ENCODE assay signal across 11 mouse cellular contexts in the genomic region with DNA sequence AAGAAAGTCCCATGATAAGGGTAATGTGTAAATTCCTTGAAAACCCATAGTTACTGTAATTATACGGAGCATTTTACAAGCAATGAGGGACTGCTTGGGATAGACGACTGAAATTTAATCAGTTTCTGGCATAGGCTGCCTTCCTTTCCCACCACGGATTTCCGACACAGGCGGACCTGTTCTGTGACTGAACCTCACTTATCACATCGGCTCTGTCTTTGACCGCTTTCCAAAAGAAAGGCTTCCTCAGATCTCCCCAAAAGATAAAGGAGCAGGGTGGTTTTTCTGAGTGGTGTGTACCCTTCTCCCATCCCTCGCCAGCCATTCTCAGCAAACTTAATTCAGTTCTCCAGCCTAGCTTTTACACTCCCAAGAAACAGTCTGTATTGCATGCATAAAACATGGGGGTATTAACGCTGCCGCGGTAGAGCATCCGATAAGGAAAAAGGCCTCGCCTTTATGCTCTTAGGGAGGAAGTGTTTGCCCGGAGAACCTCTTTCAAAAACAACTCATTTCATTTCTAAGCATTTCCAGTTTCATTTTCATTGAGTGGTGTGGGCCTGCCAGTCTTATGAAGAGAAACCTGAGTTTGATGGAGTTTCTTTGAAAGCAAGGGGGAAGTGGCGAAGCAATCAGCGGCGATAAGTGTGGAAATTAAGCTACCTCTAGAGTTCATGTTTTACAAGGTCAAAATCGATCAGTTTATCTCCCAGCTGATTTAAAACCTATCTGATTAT.
A peak's percentile ranks its signal among the peaks of the same experiment; 100 is the strongest.
DNase-seq lines count a peak whose midpoint lies in the region; ATAC-seq and TF ChIP-seq lines count a peak whose summit lies in the region.
"Had no signal": no experiment of that assay in that cellular context is flagged by ENCODE, and none has a peak within 500 bp of the region (broad histone marks: within the 10 kb centered on the region; RNA-seq: fewer than 3 reads in every experiment).

No protein-coding gene starts in this region.

- 66% methylated on average over 18 of the region's 18 CpGs for WGBS in forebrain, embryonic 12.5 days
- 78% methylated on average over 18 of the region's 18 CpGs for WGBS in forebrain, embryonic 10.5 days

- no peak overlapping the region for H3K27ac ChIP-seq in forebrain, embryonic 12.5 days
- no peak overlapping the region for H3K27ac ChIP-seq in forebrain, embryonic 10.5 days
- H3K27ac ChIP-seq in layer of hippocampus, adult 2 months: no peak overlapping the region
- H3K27ac ChIP-seq: heart, embryonic 10.5 days; lung, embryonic 15.5 days had no signal

- 0 out of 2 replicates have a peak overlapping the region, but pooled peaks have one; percentile 8 for H3K4me2 ChIP-seq in forebrain, embryonic 12.5 days
- H3K4me2 ChIP-seq: lung, embryonic 15.5 days had no signal

- H3K9me3 ChIP-seq in forebrain, embryonic 12.5 days: no peaks in the 10 kb centered on the region
- H3K9me3 ChIP-seq in forebrain, embryonic 10.5 days: no peaks in the 10 kb centered on the region
- H3K9me3 ChIP-seq: heart, embryonic 10.5 days; lung, embryonic 15.5 days had no signal

- no peak for DNase-seq in forebrain, embryonic 10.5 days (ENCODE audit: extremely low spot score, low spot score)
- DNase-seq in spleen, postnatal 36 days (ENCODE audit: low spot score in 2 of 2): peak; percentile 8 to 11
- DNase-seq in spleen, postnatal 10 days (ENCODE audit: low spot score in 2 of 2): no peak
- DNase-seq in splenic B cell, adult 2 months (ENCODE audit: low read depth, low spot score): peak; percentile 43
- DNase-seq in layer of hippocampus, adult 2 months (ENCODE audit: low spot score in 2 of 2): no peak
- no peak for DNase-seq in right cerebral cortex, postnatal 4 days
- DNase-seq: kidney, adult 18-20 months had no signal

- H3K4me3 ChIP-seq in forebrain, embryonic 12.5 days (replicated peaks): no peak overlapping the region
- no peak overlapping the region for H3K4me3 ChIP-seq in forebrain, embryonic 10.5 days
- H3K4me3 ChIP-seq in layer of hippocampus, adult 2 months: no peak overlapping the region
- H3K4me3 ChIP-seq: heart, embryonic 10.5 days; lung, embryonic 15.5 days had no signal

- H3K4me1 ChIP-seq in forebrain, embryonic 12.5 days: peaks cover 6% of the 10 kb centered on the region; the same call in 1 of the 2 replicates
- peaks cover 5% of the 10 kb centered on the region; the same call in 1 of the 2 replicates for H3K4me1 ChIP-seq in forebrain, embryonic 10.5 days
- H3K4me1 ChIP-seq: heart, embryonic 10.5 days; lung, embryonic 15.5 days had no signal

- H3K36me3 ChIP-seq in forebrain, embryonic 12.5 days (replicated peaks): no peaks in the 10 kb centered on the region
- H3K36me3 ChIP-seq in forebrain, embryonic 10.5 days (replicated peaks): no peaks in the 10 kb centered on the region
- H3K36me3 ChIP-seq in splenic B cell, adult 2 months (ENCODE audit: control insufficient read depth, insufficient read depth, low read length, poor library complexity, severe bottlenecking): no peaks in the 10 kb centered on the region
- H3K36me3 ChIP-seq: heart, embryonic 10.5 days; lung, embryonic 15.5 days had no signal

- ATAC-seq in forebrain, embryonic 12.5 days (ENCODE audit: low FRiP score): 0 out of 2 replicates have a peak, but pooled peaks have one; percentile 14
- ATAC-seq in megakaryocyte progenitor cell, adult 5-6 weeks (replicated peaks; ENCODE audit: poor library complexity): peak; percentile 80

- no peaks in the 10 kb centered on the region for H3K27me3 ChIP-seq in forebrain, embryonic 12.5 days
- no peaks in the 10 kb centered on the region for H3K27me3 ChIP-seq in forebrain, embryonic 10.5 days (ENCODE audit: poor library complexity, severe bottlenecking)
- H3K27me3 ChIP-seq in splenic B cell, adult 2 months (ENCODE audit: control insufficient read depth, insufficient read depth, low read length, poor library complexity, severe bottlenecking): no peaks in the 10 kb centered on the region
- H3K27me3 ChIP-seq: lung, embryonic 15.5 days had no signal

- H3K9ac ChIP-seq in forebrain, embryonic 12.5 days: no peak overlapping the region
- H3K9ac ChIP-seq: lung, embryonic 15.5 days had no signal

- TF ChIP-seq CTCF in layer of hippocampus, adult 2 months (conservative IDR thresholded peaks at IDR 0.05): no peak

Comparison
In these comparisons a context has a peak if more than half of its experiments do, and no peak if none do; other contexts are left out.
1. DNase-seq: peak in spleen, postnatal 36 days (2 of 2) and splenic B cell, adult 2 months (single experiment); none in forebrain, embryonic 10.5 days (single experiment), spleen, postnatal 10 days (0 of 2), layer of hippocampus, adult 2 months (0 of 2) and right cerebral cortex, postnatal 4 days (single experiment).